Mouse (Mus musculus) heart, postnatal 14 days (tissue): ENCODE results near the gene Gabrb3. TPM values are rescaled to one million over a fixed set of nuclear protein-coding genes. Genes with fewer than 3 reads are reported as not detected.

Experiments
- DNase-seq, 2 experiments: peaks; one replicate each; pipeline ENCODE4 v3.0.0; 2021 to 2022
- intact Hi-C: fragments of 180-260 bp; cut with DNase I; formaldehyde crosslinking; loops from one replicate; pipeline ENCODE4 v1.15.1; 2025
- total RNA-seq, 2 experiments: library from RNA; stranded (reverse); gene quantifications; 2 replicates each; pipeline ENCODE4 v1.2.3; 2021

The Gabrb3 gene
- total RNA-seq, 2 experiments from 2014 or later: 0.43 to 0.49 TPM

DNA sequence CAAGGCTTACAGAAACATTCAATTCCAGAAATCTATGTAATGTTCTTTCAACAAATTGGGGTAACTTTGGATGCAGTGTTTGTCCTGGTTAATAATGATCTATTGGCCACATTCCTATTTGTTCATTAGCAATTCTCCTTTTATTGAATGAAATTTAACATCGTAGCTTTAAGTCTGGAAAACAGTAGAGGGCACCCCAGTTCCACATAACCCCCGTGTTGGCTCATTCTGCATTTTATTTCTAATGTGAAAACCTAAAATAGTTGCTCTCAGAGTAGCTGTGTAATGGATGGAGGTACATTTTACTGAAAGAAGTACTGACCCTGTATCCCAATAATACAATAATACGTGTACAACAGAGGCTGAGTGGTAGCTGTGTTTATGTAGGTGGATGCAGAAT lies 93.5 kb downstream of the Gabrb3 start:
- no peak for DNase-seq

DNA sequence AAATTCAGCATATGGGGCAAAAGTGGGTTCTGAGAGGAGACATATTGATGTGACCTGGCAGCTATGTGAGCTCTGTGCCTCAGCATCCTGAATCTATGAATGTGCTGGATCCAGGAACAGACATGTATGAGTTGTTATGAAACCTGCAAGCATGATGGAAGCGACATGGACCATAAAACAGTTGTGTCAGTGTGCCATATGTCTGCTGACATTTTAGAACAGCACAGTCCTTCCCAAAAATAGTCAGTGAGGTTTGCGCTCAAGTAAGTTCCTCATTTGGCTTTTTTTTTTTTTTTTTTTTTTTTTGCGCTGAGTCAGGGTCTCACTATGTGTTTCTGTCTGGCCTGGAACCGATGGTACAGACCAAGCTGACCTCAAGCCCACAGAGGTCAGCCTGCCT lies 110.0 kb downstream of the Gabrb3 start:
- DNase-seq: no peak
- intact Hi-C loops: no loop called here

More for the DNA sequence above, 93.5 kb downstream of the Gabrb3 start:
- intact Hi-C loops: loop anchor here (10.0 kb wide), 1 partner anchor 522 kb away; no protein-coding TSS in a partner anchor

DNA sequence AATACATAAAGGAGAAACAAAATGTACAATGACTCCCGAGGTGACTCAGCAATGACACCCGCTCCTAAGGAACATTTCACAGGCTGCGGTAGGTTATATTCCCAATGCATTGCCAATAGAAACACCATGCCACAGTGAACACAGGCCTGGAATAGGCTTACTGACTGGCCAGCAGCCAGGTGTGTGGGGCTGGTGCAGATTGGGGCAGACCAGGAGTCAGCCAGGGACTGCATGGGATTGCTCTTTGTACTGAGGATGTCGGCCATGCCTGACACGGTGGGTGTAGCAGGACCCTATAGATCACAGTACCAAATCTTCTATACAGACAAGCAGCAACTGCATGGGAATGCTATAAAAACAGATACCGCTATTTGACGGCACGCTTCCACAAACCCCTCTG lies 110.5 kb downstream of the Gabrb3 start:
- intact Hi-C loops: no loop called here
- no peak for DNase-seq

DNA sequence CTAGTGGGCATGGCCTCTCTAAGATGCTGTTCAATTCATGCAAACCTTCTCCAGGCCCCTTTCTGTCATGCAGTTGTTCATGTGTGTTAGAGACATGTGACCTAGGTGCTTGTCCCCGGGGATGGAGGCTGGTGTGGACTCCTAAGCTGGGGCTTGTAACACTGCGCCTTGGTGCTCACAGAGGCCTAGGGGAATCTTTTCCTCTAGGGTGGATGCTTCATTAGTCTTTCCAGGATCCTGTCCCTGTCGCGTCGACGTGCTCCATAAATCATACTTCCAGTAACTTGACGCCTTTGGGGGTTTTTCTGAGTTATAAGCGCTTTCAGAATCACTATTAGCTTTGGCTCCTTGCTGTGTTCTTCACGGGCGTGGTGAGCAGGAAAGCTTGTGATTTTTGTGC lies 113.2 kb downstream of the Gabrb3 start:
- DNase-seq: no peak
- intact Hi-C loops: no loop called here

DNA sequence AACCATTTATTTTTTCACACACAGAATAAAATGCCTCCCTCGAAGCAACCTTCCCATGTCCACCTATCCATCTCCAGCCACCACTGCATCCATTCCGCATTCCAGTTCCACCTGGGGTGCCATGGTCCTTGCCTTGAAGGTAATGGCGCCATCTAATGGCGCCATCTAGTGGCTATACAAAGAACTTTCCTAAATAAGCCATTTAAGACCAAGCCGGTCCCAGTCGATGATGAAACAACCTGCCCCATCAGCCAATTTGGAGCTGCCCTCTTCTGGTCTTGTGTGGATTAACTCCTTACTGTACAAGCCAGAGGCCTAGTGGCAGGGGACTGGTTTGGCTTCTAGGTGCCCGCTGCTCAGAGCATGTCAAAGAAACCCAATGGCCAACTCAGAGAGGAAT lies 119.1 kb downstream of the Gabrb3 start:
- intact Hi-C loops: no loop called here
- no peak for DNase-seq

DNA sequence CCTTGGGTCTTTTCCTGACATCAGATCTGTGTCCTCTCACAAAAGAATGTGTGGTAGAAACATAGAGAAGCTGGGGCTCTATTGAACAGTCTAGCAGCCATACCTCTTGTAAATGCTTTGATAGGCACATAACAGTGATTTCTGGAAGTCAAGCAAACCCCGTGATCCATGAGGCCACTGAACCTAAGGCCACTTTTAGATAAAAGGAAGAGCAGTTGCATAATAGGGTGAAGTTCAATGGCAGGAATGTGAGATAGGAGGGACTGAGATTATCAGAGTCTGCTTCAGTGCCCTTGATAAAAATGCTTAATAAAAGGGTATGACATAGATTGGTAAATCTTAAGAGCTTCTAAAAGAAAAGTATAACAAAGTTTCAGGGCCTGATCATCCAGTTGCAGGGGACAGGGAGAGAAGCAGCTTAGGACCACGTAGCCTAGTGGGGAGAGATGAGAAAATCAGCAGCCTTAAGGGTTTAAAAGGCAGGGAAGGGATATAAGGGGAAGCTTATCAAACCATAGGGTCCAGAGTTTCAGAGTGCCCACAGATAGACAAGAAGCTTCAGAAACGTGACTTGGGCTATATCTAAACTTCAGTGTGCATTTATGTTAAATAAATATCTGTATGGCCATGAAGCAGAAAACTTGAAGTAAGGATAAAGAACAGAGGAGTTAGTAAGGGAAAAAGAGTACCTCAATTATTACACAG lies 141.4 kb downstream of the Gabrb3 start:
- no peak for DNase-seq
- intact Hi-C loops: no loop called here

DNA sequence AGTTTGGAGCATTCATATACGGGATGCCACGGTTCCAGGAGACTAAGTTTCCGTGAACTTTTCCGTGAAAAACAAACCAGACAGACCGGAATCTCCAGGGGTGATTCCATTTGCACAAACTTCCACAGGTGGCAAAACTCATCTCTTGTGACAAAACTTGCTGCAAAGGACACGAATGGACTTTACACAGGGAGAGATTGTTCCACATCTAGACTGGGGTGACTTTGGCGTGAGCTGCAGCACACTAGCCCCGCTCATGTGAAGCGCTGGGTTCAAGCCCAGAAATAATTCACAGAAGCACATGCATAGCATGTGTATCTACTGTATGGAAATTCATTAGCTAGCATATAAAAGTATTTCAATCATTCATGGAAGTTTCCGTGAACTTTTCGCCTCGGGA lies 144.9 kb downstream of the Gabrb3 start:
- DNase-seq: no peak
- intact Hi-C loops: no loop called here

DNA sequence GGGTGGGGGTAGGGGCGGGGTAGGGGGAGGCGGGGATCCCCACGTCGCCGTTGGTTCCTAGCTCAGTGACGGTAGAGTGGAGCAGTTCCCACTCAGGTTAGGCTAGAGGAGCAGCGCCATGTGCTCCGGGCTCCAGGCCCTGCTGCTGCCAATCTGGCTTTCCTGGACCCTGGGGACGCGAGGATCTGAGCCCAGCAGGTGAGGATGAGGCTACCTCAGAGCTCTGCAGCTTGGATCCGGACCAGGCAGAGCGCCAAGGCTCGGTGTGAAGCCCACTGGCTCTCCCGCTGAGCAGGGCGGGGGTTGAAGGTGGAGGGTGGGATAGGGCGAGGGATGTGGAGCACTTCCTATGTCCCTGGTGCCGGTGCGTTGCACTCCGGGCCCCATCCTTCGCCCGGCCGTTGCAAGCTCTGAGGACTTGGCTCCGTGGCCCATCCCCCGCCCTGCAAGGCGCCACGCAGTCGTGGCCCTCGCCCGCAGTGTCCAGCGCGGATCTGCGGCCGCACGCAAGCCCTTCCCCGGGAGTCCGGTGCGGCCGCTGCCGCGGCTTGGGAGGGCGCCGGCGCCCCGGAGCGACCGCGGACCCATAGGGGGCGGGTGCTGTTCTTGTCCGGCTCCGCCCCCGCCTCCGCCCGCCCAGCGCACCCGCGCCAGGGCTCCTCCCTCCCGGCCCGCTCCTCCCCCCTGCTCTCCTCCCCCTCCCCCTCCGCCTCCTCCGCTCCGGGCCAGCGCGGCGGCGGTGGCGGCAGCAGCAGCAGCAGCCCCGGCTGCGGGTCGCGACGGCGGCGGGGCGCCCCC lies 171.2 kb downstream of the Gabrb3 start:
- DNase-seq: peak; percentile 38 to 49
- intact Hi-C loops: no loop called here

DNA sequence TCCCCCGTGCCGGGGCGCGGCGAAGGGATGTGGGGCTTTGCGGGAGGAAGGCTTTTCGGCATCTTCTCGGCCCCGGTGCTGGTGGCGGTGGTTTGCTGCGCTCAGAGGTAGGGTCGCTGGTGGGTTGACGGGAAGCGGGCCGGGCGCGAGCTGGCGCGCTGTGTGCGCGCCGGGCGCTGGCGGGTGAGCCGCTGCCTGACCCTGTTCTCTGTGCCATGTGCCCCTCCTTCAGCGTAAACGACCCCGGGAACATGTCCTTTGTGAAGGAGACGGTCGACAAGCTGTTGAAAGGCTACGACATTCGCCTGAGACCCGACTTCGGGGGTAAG lies 171.7 kb downstream of the Gabrb3 start:
- intact Hi-C loops: no loop called here
- DNase-seq: peak in 1 of 2 experiments; percentile 1

DNA sequence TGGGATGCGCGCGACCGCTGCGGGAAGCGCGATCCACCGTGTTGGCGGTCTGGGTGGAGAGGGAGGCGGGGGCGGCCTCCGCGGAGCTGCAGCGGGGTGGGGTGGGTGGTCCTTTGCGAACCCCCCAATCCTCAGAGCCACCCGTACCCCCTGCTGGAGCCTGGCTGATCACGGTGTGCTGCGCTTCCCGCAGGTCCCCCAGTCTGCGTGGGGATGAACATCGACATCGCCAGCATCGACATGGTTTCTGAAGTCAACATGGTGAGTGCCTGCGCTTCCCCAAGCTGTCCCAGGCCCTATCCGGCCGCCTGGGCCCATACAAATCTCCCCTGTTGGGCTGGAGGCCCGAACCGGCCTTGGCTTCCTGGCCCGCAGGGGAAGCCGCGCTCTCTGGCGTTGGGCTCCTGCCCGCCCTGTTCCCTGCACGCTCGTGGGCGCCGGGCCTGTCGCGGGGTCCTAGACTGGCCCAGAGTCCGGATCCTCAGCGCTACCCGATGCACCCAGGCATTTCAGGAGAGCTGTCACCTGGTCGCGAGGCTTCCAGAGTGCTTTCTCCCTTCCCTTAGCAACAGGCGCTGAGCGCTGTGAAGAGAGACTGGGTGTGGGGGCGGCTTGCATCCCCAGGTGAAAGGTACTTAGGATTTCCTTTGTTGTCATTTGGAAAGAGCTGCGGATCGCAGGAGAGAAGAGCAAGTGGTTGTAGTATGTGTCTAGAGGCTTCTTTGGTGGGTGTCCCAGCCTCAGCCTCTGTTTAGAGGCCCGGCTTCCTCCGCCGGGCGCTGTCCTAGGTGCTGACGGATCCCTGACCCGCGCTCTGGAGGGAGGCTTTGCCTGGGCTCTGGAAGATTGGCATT lies 172.3 kb downstream of the Gabrb3 start:
- intact Hi-C loops: no loop called here
- DNase-seq: peak; percentile 35 to 56

DNA sequence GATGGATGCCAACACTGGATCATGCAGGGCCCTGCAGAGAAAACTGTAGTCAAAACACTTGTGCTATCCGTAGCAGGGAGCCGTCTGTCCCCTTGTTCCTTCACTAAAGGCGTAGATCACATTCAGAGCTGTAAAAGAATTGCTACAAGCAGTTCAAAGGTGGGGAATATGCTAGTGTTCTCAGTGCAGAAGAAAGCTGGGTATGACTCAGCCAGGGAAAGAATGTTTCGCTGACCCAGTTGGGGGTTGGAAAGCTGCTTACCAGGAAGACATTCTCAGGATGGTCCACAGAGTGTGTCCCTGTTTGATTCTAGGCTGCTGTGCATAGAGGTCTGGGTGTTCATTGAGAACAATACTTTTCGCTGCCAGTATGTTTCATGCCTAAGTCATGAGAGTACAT lies 177.8 kb downstream of the Gabrb3 start:
- intact Hi-C loops: no loop called here
- no peak for DNase-seq

DNA sequence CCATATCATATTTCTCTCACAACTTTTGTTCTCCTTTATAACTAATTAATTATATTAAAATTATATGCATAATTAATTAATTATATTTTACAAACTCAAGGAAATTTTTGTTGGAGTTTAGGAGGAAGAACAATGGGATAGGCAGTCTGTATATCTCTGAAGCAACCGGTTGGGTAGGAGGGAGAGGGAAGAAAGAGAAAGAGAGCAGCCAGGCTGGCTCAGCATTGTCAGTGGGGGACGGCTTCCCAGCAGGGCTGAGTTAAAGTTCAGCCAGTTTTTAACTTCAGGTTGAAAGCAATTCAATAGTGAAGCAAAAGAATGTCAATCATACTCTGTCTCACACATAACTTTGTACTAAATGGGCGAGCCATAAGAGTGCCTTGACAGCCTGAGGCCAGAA lies 199.2 kb downstream of the Gabrb3 start:
- DNase-seq: no peak
- intact Hi-C loops: no loop called here

DNA sequence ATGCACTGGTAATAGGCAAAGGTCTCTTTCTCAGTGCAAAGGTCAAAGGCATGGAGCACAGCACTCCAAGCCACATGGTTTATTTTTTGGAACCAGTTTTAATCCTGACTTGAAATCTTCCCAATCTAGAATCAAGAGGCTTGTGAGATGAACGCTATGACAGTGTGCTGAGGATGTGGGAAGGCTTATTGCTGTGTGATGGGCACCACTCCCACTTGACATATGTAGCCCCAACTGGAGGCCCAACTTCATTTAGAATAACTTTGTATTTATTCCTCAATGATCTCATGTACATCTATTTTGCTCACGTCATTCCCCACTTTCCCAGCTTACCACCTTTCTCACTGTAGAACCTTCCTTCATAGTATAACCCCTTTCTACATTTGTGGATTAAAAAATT lies 200.5 kb downstream of the Gabrb3 start:
- intact Hi-C loops: no loop called here

DNA sequence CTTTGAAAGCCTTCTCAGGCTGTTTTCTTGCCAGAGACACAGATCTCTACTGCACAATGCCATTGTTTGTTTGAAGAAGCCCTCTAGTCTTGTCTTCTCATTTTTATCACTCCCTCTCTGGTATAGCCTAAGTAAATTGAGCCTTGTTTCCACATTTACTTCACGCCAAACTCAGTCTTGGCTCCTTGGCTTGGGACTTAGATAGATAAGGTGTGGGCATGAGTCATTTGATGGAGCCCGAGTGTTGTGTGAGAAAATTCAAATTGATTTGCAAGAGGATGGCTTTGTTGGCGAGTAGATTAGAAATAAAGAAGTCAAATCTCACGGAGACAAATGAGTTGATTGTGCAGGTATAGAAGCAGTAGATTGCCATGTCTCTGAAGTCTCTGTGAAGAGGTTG lies 204.2 kb downstream of the Gabrb3 start:
- intact Hi-C loops: no loop called here
- no peak for DNase-seq

More for the DNA sequence above, 200.5 kb downstream of the Gabrb3 start:
- no peak for DNase-seq

DNA sequence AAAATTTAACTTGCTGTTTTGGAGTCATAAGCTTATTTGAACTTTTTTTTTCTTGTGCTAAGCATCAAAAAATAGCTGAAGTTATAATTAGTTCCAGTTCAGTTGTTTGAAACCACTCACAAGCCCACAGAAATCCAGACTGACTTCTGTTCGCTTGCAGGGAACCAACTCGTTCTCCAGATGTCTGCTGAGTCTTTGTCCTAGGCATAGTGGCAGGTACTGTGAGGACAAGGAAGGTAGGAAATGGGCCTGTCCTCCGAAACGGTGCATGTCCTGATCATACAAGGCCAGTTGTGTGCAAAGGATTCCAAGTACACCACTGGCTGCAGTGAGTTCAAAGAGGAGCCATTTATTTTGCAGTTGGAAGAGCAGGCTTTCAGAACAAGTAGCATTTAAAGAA lies 215.5 kb downstream of the Gabrb3 start:
- no peak for DNase-seq

DNA sequence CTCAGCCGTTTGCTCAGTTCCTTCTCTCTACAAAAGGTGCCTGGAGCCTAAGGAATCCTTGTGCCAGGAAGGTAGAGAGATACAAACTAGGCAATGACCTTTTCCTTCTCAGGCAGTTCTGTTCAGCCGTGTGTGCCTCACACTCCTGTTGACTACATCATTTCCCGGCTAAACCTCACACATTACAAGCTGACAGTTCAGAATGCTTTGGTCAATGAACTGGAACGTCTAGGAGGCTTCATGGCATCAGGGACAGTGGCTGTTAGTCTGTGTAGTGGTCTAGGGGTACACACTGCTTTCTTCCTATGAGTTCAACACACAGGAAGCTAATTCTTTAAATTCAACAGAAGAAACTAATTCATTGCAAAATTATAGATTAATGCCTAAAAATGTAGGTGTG lies 216.2 kb downstream of the Gabrb3 start:
- DNase-seq: no peak
- intact Hi-C loops: no loop called here

More for the DNA sequence above, 215.5 kb downstream of the Gabrb3 start:
- intact Hi-C loops: no loop called here

DNA sequence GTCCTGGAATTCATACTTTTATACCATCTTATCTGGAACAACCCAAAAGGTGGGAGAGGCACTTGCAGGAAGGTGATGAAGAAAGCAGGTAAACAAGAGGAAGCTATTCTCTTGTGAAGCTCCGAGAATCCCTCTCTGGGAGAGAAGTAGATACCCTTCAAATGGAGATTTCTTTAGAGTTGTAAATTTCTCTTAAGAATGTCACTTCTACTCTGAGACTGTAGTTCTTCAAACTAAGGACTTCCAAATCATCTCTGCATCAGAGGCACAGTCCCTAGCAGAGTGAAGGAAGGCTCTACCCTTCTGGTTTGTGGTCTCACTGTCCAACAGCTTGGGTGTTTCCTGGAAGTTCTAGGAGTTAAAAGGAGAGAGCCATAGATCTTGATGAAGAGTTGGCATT lies 221.3 kb downstream of the Gabrb3 start:
- no peak for DNase-seq
- intact Hi-C loops: no loop called here

DNA sequence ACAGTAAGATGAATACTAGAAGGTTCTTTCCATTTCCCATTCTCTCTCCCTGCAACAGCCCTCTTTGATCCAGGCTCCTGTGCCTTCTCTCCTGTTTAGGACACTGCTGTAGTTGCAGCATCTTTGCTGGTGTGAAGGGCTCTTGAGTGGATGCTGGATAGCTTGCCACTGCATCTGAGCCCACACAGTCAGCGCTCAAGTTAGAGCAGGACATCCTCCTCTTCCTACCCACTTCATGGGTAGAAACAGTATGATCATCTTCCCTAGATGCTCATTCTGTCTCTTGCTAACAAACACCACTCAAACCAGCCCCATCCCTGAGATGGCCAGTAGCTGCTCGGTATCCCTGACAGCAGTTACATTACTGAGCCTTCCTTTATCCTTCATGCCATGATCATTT lies 227.9 kb downstream of the Gabrb3 start:
- DNase-seq: no peak
- intact Hi-C loops: no loop called here

DNA sequence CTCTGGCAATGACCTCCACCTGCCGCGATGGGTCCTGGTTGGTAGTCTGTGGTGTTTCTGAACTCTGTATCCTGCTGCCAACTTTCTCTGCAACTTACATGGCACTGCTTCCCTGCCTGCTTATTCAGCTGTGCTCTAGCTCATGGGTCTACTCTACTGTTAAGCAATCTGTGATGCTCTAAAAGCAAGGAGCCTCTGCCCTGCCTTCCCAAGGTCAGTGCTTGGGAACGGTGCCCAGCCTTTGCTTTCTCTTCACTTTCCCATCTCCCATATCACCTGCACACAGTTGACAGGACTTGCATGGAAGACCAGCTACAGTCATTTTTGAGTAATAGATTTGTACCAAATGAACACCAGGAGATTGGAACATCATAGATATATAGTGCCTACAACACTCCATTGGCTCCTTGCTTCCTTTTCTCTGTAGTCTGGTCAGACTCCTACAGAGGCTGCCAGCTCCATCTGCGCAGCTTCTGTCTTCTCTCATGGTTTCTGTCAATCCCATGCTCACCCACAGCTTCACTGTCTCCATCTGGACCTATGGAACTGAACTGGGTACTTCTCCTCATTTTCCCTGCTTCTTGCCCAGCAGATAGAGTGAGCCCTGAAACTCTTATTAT lies 228.8 kb downstream of the Gabrb3 start:
- intact Hi-C loops: no loop called here

DNA sequence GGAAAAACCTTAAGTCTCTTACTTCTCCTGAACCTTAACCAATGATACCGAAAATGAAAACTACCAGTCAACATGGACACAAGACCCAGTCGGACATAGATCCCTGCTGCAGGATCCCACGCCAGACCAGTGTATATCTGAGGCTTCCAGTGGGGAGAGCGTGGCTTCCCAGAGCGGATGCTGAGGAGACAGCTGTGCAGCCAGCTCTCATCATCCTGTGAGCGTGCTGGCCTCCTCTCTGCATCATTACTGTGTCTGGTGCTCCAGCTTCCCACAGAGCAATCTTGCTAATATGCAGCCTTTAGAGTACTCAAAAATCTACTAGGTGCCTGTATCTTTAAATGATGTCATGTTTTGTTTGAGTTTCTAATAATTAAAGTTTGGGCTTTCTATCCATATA lies 257.9 kb downstream of the Gabrb3 start:
- no peak for DNase-seq
- intact Hi-C loops: no loop called here

More for the DNA sequence above, 228.8 kb downstream of the Gabrb3 start:
- no peak for DNase-seq

DNA sequence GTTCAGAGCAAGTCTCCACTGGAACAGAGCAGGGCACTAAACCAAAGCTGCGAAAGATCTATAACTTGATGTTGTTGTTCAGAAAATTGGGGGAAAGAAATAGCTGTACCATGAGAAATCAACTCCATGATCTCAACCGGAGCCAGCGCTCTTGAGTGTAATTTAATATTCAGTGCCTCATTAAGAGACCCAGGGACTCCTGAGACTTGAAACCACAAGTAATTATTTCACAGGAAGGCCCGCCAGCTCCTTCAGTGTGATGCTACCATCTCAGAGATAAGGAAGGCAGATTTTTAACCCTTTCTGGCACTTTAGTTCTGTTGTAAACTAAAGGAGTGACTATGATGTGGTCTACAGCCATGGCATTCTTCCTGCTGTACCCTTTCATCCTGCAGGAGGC lies 270.3 kb downstream of the Gabrb3 start:
- no peak for DNase-seq
- intact Hi-C loops: no loop called here
